Mouse (Mus musculus): ENCODE data around the gene Il15.

Il15 gene

GRCm38 (mm10) chr8:82402686-82403330 is at the start of gene Il15:
Il15 (minus strand) TSS chr8:82403222.
- peak; percentile 6 to 15 for DNase-seq

GRCm38 (mm10) chr8:82444897-82445296 is 41.9 kb upstream of the Il15 start:
- DNase-seq = no peak

- DNase-seq = no peak
Observed at GRCm38 (mm10) chr8:82416587-82417340, 13.7 kb upstream of the Il15 start.

- DNase-seq = no peak
Observed at GRCm38 (mm10) chr8:82415485-82415884, 12.5 kb upstream of the Il15 start.

DNA sequence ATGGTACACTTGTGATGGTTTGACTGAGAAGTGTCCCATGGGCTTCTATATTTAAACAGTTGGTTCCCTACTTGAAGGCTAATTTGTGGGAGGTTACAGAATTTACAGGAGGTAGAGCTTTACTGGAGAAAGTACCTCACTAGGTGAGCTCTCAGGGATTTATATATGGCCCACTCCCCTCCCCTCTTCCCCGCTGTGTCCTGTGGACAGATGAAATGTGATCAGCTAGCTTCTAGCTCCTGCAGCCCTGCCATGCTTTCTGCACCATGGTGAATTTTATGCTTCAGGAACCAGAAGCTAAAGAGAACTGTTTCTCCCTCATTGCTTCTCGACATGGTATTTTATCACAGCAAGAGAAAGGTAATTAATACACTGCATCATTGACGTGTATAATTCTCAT is 7.1 kb upstream of the Il15 start:
- DNase-seq = no peak

GRCm38 (mm10) chr8:82407060-82407459 is 4.0 kb upstream of the Il15 start:
- DNase-seq = no peak

- DNase-seq = no peak
Observed at GRCm38 (mm10) chr8:82404068-82404467, 1.0 kb upstream of the Il15 start.

DNA sequence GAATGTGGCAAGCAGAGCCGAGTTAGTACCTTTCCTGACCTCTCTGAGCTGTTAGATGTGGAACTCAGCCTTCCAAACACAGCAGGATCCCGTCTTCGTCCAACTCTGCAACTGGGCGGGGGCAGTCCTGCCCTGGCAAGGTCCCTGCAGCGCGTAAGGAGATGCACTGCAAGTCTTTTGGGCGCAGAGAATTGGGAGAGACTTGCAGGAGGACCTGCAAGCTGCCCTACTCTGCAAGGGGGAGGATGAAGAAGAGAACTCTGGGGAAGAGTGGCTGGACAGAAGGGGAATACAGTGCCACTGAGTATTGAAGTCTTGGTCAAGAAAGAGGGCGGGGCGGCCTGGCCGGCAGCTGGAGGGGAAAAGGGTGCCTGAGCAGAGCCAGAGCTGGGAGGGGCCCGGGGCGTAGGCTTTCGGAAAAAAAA is 749 bp downstream of the Il15 start:
- DNase-seq = no peak

DNA sequence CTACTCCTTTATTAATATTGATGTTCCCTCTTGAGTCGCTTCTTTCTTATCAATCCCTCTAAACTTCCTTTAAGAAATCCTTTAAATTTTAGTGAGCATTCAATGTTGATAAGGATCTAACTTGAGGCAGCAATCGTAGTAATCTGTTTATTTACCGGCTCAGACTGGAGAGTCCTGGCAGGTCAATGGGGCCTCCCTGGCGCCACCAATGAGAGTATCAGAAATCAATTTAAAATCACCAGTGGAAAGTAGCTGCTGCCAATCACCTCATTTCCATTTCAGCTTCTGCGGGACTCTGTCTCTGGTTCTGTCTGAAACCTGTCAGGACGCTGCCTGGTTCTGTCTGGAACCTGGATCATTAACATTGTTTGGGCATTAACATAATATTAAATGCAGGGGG is 1.5 kb downstream of the Il15 start:
- no peak for DNase-seq

GRCm38 (mm10) chr8:82401059-82401458 is 2.0 kb downstream of the Il15 start:
- DNase-seq = no peak

GRCm38 (mm10) chr8:82400376-82400775 is 2.6 kb downstream of the Il15 start:
- no peak for DNase-seq

DNA sequence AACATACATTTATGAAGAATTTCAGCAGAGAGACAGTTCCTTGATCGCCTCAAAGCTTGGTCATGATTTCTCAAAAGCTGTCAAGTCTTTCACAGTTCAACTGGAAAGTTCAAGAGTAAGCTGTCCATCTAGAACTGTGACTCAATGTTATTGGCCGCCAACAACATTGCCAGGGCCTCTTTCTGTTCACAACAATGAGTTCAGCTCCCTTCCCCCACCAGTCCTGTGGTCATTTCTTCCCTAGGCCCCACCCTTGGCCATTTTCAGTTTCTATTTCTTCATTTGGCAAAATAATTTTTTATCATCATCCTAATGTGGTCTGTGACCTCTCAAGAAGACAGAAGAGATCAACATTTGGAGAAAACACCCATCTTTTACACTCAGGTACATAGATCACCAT is 4.5 kb downstream of the Il15 start:
- no peak for DNase-seq

- no peak for DNase-seq
Observed at GRCm38 (mm10) chr8:82391258-82391657, 11.8 kb downstream of the Il15 start.

GRCm38 (mm10) chr8:82388356-82388902 is 14.6 kb downstream of the Il15 start:
- no peak for DNase-seq

GRCm38 (mm10) chr8:82387614-82388013 is 15.4 kb downstream of the Il15 start:
- DNase-seq = no peak

DNA sequence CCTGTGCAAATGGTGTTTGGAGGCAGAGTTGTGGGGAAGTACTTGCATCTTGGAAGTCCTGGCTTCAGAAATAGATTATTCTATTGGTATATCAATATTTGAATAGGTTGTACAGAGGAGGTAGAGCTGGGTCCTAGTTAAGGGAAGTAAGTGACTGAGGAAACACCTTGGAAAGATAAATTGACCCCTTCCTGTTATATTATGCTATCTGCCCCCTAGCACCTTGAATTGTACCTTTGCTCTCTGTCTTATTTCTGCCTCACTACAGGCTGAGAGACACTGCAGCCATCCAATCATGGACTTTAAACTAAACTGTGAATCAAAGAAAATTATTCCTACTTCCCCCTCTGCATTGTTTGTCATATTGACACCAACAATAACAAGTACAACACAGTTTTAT is 17.2 kb downstream of the Il15 start:
- no peak for DNase-seq

DNA sequence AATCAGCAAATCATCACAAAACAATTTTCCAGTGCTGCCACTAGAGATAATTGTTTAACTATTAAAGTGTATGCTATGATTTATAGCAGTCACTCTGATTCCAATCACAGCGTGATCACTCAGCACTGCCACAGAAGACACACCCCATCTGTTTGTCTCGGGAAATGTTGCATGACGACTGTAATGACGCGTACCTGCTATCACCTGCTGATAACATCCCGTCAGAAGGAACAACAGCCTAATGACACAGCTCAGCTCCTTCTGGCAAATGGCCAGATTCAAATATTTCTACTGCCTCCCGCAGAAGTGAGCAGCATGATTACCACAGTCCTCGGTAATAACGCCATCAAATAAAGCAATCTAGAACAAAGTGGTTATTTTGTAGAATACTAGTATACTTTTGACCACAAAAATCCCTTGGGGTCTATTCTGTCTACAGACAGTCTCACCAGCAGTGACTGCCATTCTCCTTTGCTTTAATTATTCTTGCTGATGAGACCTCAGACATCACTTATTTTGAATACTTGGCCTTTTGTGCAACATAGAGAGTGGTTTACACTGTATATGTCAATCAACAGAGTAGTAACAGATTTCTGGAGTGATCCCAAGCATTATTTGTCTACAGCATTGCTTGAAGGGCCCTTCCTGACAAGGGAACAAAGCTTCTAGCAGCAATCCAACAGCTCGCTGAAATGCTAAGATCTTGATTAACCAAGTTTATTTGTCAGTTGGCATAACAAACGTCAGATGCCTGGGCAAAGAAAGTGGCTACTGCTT is 18.4 kb downstream of the Il15 start:
- no peak for DNase-seq

- DNase-seq = no peak
Observed at GRCm38 (mm10) chr8:82383346-82383745, 19.7 kb downstream of the Il15 start.

DNA sequence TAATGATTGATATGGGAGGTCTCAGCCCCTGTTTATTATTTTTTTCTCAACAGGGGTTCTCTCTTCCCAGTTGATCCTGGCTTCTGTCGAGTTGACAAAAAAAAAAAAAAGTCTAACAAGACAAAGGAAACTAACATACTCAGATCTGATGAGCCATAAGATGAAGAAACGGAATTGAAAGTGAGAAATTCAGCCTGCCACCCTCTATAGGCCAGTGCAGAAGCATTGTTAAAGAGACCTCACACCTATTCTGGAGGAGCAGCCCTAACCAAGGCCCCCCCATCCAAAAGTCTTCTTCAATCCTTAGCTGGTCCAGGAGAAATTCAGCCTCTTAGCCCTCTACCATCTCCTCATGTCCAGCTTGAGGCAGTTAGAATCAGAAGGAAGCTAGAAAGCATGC is 20.7 kb downstream of the Il15 start:
- no peak for DNase-seq

DNA sequence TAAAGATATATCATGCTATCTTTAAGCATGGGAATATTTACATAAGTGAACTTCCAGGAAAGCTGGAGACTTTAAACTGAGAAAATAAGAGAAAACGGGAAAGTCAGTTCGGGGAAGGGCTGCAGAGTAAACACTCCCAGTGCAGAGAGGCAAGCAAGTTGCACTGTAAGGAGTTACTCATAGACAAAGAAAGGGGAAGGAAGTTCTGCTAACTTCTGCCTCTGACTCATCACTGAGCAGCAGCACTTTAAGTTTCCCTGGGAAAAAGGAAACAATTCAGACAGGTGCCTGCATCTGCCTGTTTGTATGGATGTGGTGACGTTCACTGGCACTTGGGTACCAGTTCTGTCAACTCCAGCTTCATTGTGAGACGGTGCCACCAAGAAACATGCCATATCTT is 28.6 kb downstream of the Il15 start:
- DNase-seq = no peak

DNA sequence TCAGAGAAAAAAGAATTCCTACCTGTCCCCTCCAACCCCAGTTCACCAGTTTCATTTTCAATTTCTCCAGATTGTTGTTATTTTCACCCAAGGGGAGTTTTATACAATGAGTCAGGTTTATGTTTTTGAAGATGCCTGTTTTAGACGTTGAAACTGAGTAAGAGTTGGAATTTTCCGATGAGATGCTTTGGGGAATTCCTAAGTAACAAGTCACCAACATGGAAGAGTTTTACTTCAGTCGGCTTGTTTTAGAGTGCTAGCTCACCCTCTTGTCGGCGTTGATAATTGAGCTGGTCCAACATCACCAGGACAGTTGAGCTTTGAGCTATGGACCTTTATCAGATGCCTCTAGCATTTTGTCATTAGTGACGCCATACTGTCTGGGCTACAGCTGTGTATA is 30.2 kb downstream of the Il15 start:
- DNase-seq = no peak

DNA sequence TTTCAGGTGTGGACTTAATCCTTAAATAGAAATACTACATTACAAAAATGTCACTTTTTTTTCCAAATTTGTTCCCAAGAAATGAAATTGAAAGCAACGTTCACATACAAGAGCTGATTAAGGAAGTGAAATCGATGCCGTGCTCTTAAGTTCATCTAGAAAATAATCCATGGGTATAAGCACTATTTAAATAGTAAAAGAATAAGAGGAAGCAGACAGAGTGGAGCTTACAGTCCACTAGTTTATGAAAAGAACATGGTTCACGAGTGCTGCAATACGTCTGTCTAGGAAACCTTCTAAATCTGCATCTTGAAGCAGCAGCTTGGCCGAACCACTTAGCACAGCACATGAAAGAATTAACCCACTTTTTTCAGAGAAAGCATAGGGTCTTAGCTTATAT is 32.4 kb downstream of the Il15 start:
- no peak for DNase-seq

DNA sequence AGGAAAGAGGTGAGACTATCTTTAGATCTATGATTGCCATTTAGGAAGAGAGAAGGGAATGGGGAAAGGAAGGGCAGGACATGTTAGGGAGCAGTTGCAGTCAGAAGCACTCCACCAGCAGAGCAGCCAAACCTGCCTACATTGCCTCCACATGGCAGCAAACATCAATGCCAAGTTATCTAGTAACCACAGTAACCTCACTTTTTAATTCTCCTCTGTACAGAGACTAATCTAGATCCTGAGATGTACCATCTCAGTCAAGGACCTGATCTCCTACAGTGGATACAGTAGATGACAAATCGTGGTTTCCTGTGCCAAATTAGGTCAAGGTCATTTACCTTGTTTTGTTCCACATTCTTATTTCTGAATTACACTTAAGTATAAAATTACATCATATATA is 42.0 kb downstream of the Il15 start:
- DNase-seq = no peak

- DNase-seq = no peak
Observed at GRCm38 (mm10) chr8:82356091-82356490, 46.9 kb downstream of the Il15 start.

All from thymus, adult 18-20 months (tissue).